Mouse (Mus musculus): ENCODE measurements around the gene Rftn1. TPM values are rescaled to one million over a fixed set of nuclear protein-coding genes. Genes with fewer than 3 reads are reported as not detected.
A peak's percentile ranks its signal among the peaks of the same experiment; 100 is the strongest.

Gene Rftn1
- polyA plus RNA-seq, 1 experiment = 18.6 TPM

- no peak overlapping the region for H3K27ac ChIP-seq (ENCODE audit: insufficient read depth, low read depth, low read length)
- 60% methylated on average over 9 of the region's 9 CpGs for WGBS
- H3K4me3 ChIP-seq (ENCODE audit: insufficient read depth, low read depth, low read length) = no peak overlapping the region
- H3K4me1 ChIP-seq (ENCODE audit: control insufficient read depth, insufficient read depth, low read length) = no peaks in the 10 kb centered on the region
- TF ChIP-seq CTCF (conservative IDR thresholded peaks at IDR 0.05; ENCODE audit: insufficient read depth, insufficient read length, low read depth, low read length) (no peak), POLR2A (IDR thresholded peaks at IDR 0.05; ENCODE audit: low read depth, low read length) (no peak)
- H3K36me3 ChIP-seq (ENCODE audit: control insufficient read depth, insufficient read depth, low read length) = no peaks in the 10 kb centered on the region
- H3K27me3 ChIP-seq (replicated peaks; ENCODE audit: control insufficient read depth, insufficient read depth, low read length) = no peaks in the 10 kb centered on the region
- no peak for DNase-seq
Observed at GRCm38 (mm10) chr17:50191318-50191957, 964 bp upstream of the Rftn1 start.

- peak overlapping the region; percentile 70 for H3K4me3 ChIP-seq (ENCODE audit: insufficient read depth, low read depth, low read length)
- H3K36me3 ChIP-seq (ENCODE audit: control insufficient read depth, insufficient read depth, low read length) = no peaks in the 10 kb centered on the region
- 2% methylated on average over 24 of the region's 24 CpGs for WGBS
- H3K27me3 ChIP-seq (replicated peaks; ENCODE audit: control insufficient read depth, insufficient read depth, low read length) = no peaks in the 10 kb centered on the region
- peak; percentile 58 for DNase-seq
- TF ChIP-seq CTCF (conservative IDR thresholded peaks at IDR 0.05; ENCODE audit: insufficient read depth, insufficient read length, low read depth, low read length) (peak; percentile 42), POLR2A (IDR thresholded peaks at IDR 0.05; ENCODE audit: low read depth, low read length) (no peak)
- no peak overlapping the region for H3K27ac ChIP-seq (ENCODE audit: insufficient read depth, low read depth, low read length)
- H3K4me1 ChIP-seq (ENCODE audit: control insufficient read depth, insufficient read depth, low read length) = no peaks in the 10 kb centered on the region; the same call in 1 of the 2 replicates
Observed at GRCm38 (mm10) chr17:50189381-50190012, 977 bp downstream of the Rftn1 start.

- whole genome bisulfite sequencing = 64% methylated on average over 12 of the region's 12 CpGs
- Histone ChIP-seq H3K36me3 (ENCODE audit: control insufficient read depth, insufficient read depth, low read length) (no peaks in the 10 kb centered on the region), H3K27ac (ENCODE audit: insufficient read depth, low read depth, low read length) (no peak overlapping the region), H3K4me1 (ENCODE audit: control insufficient read depth, insufficient read depth, low read length) (no peaks in the 10 kb centered on the region; the same call in 1 of the 2 replicates), H3K4me3 (ENCODE audit: insufficient read depth, low read depth, low read length) (no peak overlapping the region), H3K27me3 (replicated peaks; ENCODE audit: control insufficient read depth, insufficient read depth, low read length) (no peaks in the 10 kb centered on the region)
- no peak for TF ChIP-seq POLR2A (IDR thresholded peaks at IDR 0.05; ENCODE audit: low read depth, low read length)
- DNase-seq = no peak
Observed at GRCm38 (mm10) chr17:50188662-50189345, 1.7 kb downstream of the Rftn1 start.

DNA sequence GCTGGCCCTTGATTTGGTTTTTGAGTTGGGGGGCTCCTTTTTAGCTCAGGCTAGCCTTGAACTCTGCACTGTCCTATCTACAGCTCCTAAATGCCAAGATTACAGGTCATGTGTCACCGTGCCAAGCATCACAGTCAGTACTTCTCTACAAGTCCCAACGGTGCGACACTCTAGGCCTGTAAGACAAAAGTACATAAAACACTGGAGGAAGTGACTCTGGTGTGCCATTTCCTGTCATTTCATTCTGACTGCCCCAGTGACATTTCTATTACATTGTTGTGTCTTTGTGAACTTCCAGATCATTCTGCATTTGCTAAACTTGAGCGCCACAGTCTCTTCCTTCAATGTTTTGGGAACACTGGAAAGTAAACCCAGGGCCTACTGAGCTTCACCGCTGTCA, 4.9 kb downstream of the Rftn1 start:
- H3K4me3 ChIP-seq (ENCODE audit: insufficient read depth, low read depth, low read length) = no peak overlapping the region

DNA sequence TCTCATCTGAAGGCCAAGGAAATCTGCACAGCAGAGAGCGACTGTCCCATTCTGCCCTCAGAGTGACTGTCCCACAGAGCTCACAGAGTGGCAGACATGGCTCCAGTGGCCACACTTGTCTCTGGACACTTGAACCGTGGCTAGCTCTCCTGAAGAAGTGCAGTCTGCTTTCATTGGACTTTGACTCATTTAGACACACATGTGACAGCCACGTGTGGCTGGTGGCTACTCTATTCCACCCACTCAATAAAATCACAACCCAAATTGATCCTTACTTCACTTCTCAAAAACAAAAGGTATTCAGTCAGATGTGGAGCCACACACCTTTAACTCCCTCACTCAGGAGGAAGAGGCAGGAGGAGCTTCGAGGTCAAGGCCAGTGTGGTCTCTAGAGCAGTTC, 5.4 kb downstream of the Rftn1 start:
- Histone ChIP-seq H3K27me3 (replicated peaks; ENCODE audit: control insufficient read depth, insufficient read depth, low read length) (no peaks in the 10 kb centered on the region), H3K27ac (ENCODE audit: insufficient read depth, low read depth, low read length) (no peak overlapping the region), H3K4me1 (ENCODE audit: control insufficient read depth, insufficient read depth, low read length) (no peaks in the 10 kb centered on the region; the same call in 1 of the 2 replicates), H3K4me3 (ENCODE audit: insufficient read depth, low read depth, low read length) (no peak overlapping the region), H3K36me3 (ENCODE audit: control insufficient read depth, insufficient read depth, low read length) (no peaks in the 10 kb centered on the region)
- 74% methylated on average over 4 of the region's 4 CpGs for WGBS
- no peak for TF ChIP-seq POLR2A (IDR thresholded peaks at IDR 0.05; ENCODE audit: low read depth, low read length)
- no peak for TF ChIP-seq CTCF (conservative IDR thresholded peaks at IDR 0.05; ENCODE audit: insufficient read depth, insufficient read length, low read depth, low read length)
- DNase-seq = no peak

More for the DNA sequence above, 4.9 kb downstream of the Rftn1 start:
- peak; percentile 34 for DNase-seq
- Histone ChIP-seq H3K27me3 (replicated peaks; ENCODE audit: control insufficient read depth, insufficient read depth, low read length) (no peaks in the 10 kb centered on the region), H3K4me1 (ENCODE audit: control insufficient read depth, insufficient read depth, low read length) (no peaks in the 10 kb centered on the region; the same call in 1 of the 2 replicates), H3K27ac (ENCODE audit: insufficient read depth, low read depth, low read length) (no peak overlapping the region), H3K36me3 (ENCODE audit: control insufficient read depth, insufficient read depth, low read length) (no peaks in the 10 kb centered on the region)
- WGBS = 71% methylated on average over 5 of the region's 5 CpGs
- TF ChIP-seq POLR2A (IDR thresholded peaks at IDR 0.05; ENCODE audit: low read depth, low read length) (no peak), CTCF (conservative IDR thresholded peaks at IDR 0.05; ENCODE audit: insufficient read depth, insufficient read length, low read depth, low read length) (no peak)

- H3K27ac ChIP-seq (ENCODE audit: insufficient read depth, low read depth, low read length) = no peak overlapping the region
- no peaks in the 10 kb centered on the region for H3K36me3 ChIP-seq (ENCODE audit: control insufficient read depth, insufficient read depth, low read length)
- H3K4me3 ChIP-seq (ENCODE audit: insufficient read depth, low read depth, low read length) = no peak overlapping the region
- no peak for DNase-seq
- 86% methylated on average over 12 of the region's 12 CpGs for WGBS
- H3K27me3 ChIP-seq (replicated peaks; ENCODE audit: control insufficient read depth, insufficient read depth, low read length) = no peaks in the 10 kb centered on the region
- TF ChIP-seq POLR2A (IDR thresholded peaks at IDR 0.05; ENCODE audit: low read depth, low read length) (no peak), CTCF (conservative IDR thresholded peaks at IDR 0.05; ENCODE audit: insufficient read depth, insufficient read length, low read depth, low read length) (no peak)
- H3K4me1 ChIP-seq (ENCODE audit: control insufficient read depth, insufficient read depth, low read length) = no peaks in the 10 kb centered on the region; the same call in 1 of the 2 replicates
Observed at GRCm38 (mm10) chr17:50184217-50185038, 6.0 kb downstream of the Rftn1 start.
